Mouse (Mus musculus): ENCODE measurements at regions not wholly inside any gene's neighbourhood (a gene's known extent, or its start where the extent isn't known, plus 50 kb on each side); places are given as distances from the start of the nearest gene placed in this dataset.

GRCm38 (mm10) chr13:26024696-26025095 is 745.3 kb downstream of the Hdgfl1 start:
- no peak for DNase-seq

DNA sequence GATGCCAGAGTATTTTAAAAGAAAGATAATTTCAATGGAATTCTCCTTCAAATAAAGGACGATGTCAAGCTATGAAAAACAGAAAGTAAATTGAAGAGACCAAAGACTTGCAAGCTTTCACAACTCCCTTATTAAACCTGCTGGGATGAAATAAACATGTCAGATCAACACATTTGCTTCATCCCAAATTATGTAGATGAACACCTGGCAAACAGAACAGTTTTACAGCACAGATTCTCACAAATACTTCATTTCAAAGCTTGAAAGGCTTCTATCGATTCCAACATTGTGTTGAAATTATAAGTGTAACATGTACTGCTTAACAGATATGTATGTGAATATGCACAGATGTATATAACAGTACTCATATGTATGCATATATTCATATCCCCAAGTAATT is 749.5 kb downstream of the Hdgfl1 start:
- no peak for DNase-seq

DNA sequence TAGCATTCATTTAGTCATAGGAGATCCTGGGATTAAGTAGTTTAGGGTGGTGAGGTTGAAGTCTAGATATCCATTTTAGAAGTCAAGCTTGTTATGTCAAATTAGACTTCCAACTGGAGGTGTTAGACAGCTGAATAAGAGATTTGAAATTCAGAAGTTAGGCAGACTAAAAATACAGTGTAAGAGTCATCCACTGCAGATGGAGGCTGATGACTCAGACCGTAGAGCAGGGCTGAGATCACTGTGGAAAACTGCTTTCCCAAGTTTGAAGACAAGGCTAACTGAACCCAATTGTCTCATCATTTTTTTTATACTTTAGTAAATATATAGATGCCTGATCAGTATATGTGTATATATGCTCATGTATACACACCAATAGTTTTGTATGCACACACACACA is 738.8 kb upstream of the Nrsn1 start:
- DNase-seq = no peak

GRCm38 (mm10) chr13:26004768-26005560 is 734.7 kb upstream of the Nrsn1 start:
- no peak for DNase-seq

DNA sequence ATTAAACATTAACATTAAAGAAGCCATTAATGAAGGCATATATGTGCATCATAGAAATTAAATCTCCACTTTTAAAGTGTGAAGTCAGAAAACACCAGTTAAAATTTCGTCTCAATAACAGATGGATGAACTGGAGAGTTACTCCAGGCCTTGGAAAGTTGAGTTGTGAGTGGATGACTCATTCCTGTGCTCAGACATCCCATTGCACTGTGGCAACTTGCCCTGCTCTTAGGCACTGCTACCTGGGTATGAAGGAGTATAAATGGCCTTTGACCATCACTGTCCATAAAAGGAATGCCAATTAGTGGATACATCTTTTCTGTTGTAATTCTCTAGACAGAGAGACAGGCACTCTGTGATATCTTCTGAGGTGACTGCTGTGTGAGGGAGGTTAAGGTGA is 723.2 kb upstream of the Nrsn1 start:
- DNase-seq = peak; percentile 40

DNA sequence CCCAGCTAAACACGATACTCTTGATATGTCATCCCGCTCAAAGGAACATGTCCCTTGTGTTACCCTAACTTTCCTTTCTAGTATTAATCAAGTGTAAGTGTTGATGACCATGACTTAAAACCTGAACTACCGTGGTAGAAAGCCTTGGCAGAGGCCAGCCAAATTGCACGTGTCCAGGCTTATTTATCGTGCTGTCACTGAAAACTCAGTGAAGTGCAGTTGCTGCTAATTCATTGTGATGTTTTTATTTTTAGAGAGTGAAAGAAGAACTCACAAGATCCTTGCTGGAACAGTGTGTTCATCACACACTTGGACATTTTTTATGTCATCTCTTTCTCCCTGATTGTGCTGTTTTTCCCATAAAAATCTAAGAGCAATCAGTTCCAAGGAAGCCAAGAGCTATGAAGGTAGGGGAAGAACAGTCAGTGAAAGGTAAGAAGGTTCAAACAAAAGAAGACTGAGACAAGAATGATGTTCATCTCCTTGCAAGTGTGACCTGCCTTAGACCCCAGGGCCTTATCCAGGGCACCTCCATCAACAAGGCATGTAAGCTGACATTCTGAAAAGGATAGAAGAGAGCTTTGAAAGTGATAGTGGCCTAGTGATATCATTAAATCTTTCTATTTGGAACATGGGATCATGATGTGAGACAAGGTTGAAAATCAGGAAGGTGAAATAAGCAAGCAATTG is 718.9 kb upstream of the Nrsn1 start:
- DNase-seq = no peak

- no peak for DNase-seq
Measured at GRCm38 (mm10) chr13:25984535-25984934, 714.2 kb upstream of the Nrsn1 start.

DNA sequence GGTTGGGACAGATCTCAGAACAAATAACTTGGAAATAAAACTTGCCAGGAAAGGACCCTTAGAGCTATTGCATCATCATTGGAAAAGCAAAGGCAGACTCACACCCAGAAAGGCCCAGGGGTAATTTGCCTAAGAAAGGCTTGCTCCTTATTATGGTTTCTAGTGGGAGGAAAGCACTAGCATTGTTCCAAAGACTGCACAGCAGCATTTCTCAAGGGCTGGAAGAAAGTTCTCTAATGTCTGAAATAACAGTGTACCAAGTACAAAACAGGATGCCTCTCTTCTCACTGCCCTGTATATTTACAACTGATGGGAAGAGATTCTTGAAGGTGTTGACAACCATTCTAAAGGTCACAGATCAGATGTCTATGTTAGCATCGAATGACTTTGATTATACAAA is 713.4 kb upstream of the Nrsn1 start:
- DNase-seq = no peak

DNA sequence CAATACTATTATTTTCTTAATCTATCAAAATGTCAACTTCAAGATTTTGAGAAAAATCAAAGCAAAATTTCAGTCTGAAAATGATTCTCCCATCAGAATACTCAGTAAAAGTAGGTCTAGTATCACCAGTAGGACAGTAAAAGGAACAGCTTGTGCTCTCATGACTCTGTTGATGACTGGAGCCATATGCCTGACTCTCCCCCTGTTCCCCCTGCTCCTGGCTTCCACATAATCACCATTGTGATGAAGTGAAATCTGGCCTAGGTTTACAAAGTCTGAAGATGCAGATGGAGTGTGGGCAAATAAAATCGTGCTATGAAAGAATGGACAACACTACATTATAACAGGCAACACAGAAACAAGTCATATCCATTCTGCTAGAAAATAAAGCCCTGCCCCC is 708.3 kb upstream of the Nrsn1 start:
- DNase-seq = no peak

DNA sequence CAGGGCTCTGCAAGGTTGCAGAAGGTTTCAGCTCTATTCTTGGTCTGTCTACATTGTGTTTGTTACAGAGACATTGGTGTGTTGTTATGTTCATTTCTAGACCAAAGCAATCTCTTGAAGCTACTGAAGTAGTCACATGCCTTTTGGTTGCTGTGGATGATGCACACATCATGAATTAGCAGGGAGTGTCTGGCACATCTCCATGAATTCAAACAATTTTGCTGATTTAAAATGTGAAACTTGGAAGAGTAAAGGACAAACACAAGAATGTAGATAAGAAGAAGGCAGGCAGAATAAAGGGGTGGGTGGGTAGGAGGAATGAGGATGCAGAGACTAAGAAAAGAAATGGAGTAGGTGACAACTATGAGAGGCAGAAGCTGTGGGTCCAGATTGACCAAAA is 688.3 kb upstream of the Nrsn1 start:
- no peak for DNase-seq

- no peak for DNase-seq
Measured at GRCm38 (mm10) chr13:25958153-25958466, 687.8 kb upstream of the Nrsn1 start.

GRCm38 (mm10) chr13:25957451-25958152 is 687.3 kb upstream of the Nrsn1 start:
- DNase-seq = no peak

DNA sequence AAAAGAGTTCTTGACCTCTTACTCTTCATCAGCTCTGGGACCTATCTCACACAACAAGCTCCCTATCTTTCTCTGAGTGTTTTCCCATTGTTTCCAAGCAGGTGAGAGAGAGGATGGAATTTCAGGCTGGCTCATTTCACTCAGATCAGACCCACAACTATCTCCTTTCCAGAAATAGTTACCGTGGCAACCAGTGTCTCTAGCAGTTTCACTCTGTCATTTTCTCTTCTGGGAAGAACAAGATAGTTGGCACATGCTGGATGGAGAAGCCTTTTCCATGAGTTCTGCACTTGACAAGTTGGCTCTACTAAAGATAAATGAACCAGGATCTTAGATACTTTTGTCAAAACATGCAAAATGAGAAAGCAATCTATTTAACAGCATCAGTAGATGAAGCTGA is 667.3 kb upstream of the Nrsn1 start:
- no peak for DNase-seq

DNA sequence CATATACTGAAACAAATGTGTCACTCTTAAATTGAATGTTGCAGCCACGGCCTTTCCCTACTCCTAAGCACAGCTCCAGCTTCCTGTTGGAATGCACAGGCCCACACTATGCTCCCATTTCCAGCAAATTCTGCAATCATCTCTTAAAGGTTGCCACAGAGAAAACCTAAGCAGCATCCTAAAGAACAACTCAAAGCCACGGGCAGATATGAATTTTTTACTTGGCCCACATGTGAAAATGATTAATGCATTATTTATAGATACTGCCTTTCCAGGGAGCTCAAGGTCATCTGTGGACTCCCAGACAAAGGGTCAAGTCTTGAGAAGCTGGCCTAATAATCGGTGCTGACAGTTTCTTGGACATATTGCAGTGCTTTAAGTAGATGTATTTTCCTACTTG is 663.5 kb upstream of the Nrsn1 start:
- DNase-seq = no peak

- no peak for DNase-seq
Measured at GRCm38 (mm10) chr13:25933246-25933645, 662.9 kb upstream of the Nrsn1 start.

DNA sequence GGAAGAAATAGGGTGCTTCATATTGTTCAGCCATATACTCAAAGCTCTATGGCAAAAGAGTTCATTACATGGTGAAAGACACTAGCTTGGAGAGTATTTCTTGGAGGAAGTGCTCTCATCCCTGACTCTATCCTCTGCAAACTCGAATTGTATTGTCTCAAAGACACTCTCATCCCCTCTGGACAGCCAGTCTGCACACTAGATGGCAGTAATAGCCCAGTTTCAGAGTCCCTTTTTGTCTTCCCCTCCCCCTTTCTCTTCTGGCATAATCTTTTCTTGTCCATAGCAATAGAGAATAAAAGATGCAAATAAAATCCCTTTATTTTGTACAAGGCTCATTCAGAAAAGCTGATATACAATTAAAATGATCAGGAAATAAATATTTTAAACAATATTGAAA is 662.5 kb upstream of the Nrsn1 start:
- peak; percentile 55 for DNase-seq

DNA sequence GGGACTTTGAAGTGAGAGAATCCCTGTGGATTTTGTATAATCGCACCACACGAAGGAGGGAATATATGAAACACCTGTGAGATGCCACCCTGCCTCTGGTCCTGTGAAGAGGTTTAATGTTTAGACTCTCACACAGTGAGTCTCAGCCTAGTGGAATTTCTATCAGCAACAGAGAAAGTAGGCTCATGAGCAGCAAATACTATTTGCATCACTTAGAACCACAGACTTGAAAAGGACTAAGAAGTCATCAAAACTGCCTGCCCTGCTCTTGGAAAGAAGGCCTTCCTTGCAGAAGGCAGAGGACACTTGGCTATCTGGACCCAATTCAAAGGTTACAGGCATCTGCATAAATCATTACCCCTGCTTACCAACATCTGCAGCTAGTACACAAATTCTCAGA is 662.1 kb upstream of the Nrsn1 start:
- DNase-seq = peak; percentile 20

DNA sequence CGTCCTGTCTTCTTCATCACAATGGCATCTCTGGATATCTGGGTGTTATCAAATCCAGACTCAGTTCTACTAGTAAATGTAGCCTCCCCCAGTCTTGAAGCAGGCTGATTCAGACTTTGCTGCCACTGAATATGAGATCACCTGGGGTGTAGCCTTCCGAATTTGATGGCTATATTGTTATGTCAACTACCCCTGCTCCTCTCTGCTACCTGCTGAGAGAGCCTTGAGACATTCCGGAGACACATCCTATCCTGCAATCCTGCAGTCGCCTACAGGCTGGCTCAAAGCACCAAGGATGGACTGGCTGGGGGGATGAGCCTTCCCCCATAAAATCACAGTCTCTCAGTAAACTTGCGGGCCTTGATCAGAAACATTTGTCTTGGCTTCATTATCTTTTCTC is 655.4 kb upstream of the Nrsn1 start:
- DNase-seq = no peak

DNA sequence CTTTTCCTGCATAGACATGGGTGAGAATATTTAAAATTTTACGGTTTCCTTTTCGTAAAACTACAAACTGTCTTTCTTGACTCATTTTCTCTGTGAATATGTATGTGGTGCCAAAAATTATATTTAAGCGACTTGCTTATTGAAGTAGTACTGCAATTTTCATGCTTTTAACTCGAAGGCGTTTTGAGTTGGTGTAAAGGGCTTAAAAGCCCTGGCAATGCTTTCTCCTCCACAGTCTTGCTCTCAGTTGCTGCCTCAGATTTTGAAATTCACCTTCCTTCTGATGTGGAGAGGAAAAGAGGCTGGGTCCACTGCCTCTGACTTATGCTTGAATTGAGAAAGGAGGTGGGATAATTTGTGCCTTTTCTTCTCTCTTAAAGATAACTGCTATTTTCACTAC is 629.6 kb upstream of the Nrsn1 start:
- no peak for DNase-seq

- DNase-seq = no peak
Measured at GRCm38 (mm10) chr13:25893150-25893549, 622.8 kb upstream of the Nrsn1 start.

DNA sequence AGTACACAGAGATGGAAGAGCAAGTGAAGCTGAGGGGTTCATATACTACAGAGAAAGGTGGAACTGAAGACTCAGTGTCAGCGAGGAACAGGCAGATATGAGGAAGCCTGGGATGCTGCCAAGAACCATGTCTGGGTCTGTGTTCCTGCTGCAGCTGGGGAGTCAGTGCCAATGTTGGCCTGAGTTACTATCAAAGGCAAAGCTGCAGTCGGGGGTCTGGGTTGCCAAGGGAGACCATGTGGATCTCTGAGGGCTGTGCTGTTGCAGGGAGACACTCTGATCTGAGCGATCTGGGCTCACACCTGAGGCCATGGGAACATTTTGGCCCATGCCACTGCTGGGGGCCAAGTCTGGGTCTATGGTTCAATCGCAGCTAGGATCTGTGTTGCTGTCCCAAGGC is 612.5 kb upstream of the Nrsn1 start:
- DNase-seq = no peak

DNA sequence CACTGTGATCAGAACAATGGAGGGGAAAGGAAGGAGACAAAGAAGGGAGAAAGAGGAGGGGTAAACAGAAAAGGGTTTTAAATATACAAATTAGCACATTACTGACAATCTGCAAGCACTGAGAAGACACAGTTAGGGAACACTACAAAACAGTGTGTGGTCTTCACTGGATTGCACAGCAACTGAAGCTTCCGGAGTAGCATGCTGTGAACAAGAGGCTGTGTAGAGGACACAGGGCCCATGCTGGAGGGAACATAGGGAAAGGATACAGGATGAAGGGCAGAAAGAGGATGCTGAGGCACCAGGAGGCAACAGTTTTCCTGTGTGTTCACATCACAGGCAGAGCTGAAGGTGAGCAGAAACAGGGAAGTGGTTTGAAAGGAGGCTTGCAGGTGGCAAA is 598.6 kb upstream of the Nrsn1 start:
- no peak for DNase-seq

GRCm38 (mm10) chr13:25858207-25858606 is 587.9 kb upstream of the Nrsn1 start:
- DNase-seq = no peak

DNA sequence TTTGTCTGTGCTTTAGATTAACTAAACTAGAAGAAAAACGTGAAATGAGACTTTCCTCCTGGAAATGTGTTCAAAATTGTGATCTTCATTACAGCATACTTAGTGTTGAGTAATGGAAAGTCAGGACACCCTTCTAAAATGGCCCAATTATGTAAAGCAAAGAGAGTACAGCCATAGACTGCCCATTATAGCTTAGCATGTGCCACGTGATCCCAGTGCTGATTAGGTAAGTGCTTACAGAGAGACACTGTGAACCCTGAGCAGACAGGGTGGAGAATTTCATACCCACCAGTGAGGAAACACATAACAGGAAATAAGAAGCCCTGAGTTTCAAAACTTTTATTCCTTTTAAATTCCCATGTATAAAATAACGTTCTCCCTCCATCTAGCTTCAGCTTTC is 587.3 kb upstream of the Nrsn1 start:
- no peak for DNase-seq
